In the genomic region with DNA sequence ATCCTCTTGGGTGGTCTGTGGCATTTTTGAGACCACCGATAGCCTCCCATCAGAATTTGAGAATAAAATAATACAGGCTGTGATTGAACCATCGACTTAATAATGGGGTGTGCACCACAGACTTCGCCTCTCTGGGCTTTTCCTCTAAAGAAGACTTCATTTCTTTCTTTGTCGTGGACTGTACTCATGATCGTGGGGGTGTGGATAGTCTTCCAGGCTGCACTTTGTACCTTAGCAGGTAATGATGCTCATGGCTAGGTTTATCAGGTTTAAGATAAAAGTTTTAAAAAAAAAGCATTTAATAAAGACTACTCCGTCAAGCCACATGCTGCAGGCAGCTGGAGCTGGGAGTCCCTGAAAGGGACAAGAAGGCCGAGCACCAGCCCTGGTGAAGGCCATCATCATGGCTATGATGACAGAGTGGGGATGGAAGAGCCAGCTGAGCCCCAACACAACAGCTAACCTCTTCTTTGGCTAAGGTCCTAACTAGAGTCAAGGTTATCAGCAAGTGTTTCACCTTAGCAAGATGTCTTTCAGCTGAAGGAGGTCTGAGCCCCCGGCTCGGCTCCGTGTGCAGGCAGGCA, we compare ENCODE assay signal across 13 mouse cellular contexts.
DNase-seq lines count a peak whose midpoint lies in the region; ATAC-seq lines count a peak whose summit lies in the region.
"Had no signal": no experiment of that assay in that cellular context is flagged by ENCODE, and none has a peak within 500 bp of the region (broad histone marks: within the 10 kb centered on the region; RNA-seq: fewer than 3 reads in every experiment).

No protein-coding gene starts in this region.

- no peaks in the 10 kb centered on the region for H3K9me3 ChIP-seq in kidney, embryonic 14.5 days (ENCODE audit: control insufficient read depth, low read length)
- no peaks in the 10 kb centered on the region for H3K9me3 ChIP-seq in forebrain, embryonic 13.5 days (replicated peaks)
- H3K9me3 ChIP-seq: embryonic facial prominence, embryonic 15.5 days had no signal

- no peaks in the 10 kb centered on the region; the same call in 1 of the 2 replicates for H3K27me3 ChIP-seq in kidney, embryonic 14.5 days (ENCODE audit: control insufficient read depth, insufficient read depth, low read length)
- no peaks in the 10 kb centered on the region for H3K27me3 ChIP-seq in forebrain, embryonic 13.5 days
- H3K27me3 ChIP-seq: CH12.LX; embryonic facial prominence, embryonic 15.5 days had no signal

- no peak overlapping the region for H3K4me2 ChIP-seq in kidney, embryonic 14.5 days (replicated peaks; ENCODE audit: low read depth, low read length)
- 0 out of 2 replicates have a peak overlapping the region, but pooled peaks have one; percentile 35 for H3K4me2 ChIP-seq in forebrain, embryonic 13.5 days
- H3K4me2 ChIP-seq: embryonic facial prominence, embryonic 15.5 days had no signal

- DNase-seq in adrenal gland, adult 8-10 months = peak; percentile 26
- no peak for DNase-seq in adrenal gland, postnatal 4 days (ENCODE audit: low spot score in 2 of 2)
- DNase-seq in kidney, postnatal 4 days = no peak
- peak; percentile 44 for DNase-seq in adrenal gland, postnatal 14 days
- DNase-seq in frontal cortex, postnatal 25 days (ENCODE audit: low spot score in 2 of 2) = no peak
- DNase-seq in thymus, postnatal 10 days (ENCODE audit: low spot score in 2 of 2) = no peak
- DNase-seq: layer of hippocampus, adult 9-11 months; spleen, adult 18-20 months; thymus, adult 18-20 months had no signal

- ATAC-seq in kidney, embryonic 14.5 days (ENCODE audit: low FRiP score, low TSS enrichment) = 0 out of 2 replicates have a peak, but pooled peaks have one; percentile 2
- peak; percentile 30 for ATAC-seq in forebrain, embryonic 13.5 days

- H3K27ac ChIP-seq in kidney, embryonic 14.5 days (ENCODE audit: low read depth, low read length) = no peak overlapping the region
- H3K27ac ChIP-seq in forebrain, embryonic 13.5 days = no peak overlapping the region
- H3K27ac ChIP-seq: embryonic facial prominence, embryonic 15.5 days had no signal

- H3K36me3 ChIP-seq in kidney, embryonic 14.5 days (ENCODE audit: control insufficient read depth, insufficient read depth, low read length) = no peaks in the 10 kb centered on the region
- H3K36me3 ChIP-seq in forebrain, embryonic 13.5 days (ENCODE audit: poor library complexity, severe bottlenecking) = no peaks in the 10 kb centered on the region
- H3K36me3 ChIP-seq: embryonic facial prominence, embryonic 15.5 days had no signal

- no peak overlapping the region for H3K4me3 ChIP-seq in kidney, embryonic 14.5 days (ENCODE audit: low read length)
- no peak overlapping the region for H3K4me3 ChIP-seq in forebrain, embryonic 13.5 days
- H3K4me3 ChIP-seq: embryonic facial prominence, embryonic 15.5 days had no signal

- no peak overlapping the region for H3K9ac ChIP-seq in kidney, embryonic 14.5 days (ENCODE audit: low read depth, low read length)
- no peak overlapping the region for H3K9ac ChIP-seq in forebrain, embryonic 13.5 days
- H3K9ac ChIP-seq: embryonic facial prominence, embryonic 15.5 days had no signal

- peaks cover 11% of the 10 kb centered on the region; the same call in 1 of the 2 replicates for H3K4me1 ChIP-seq in kidney, embryonic 14.5 days (ENCODE audit: control insufficient read depth, insufficient read depth, low read length)
- H3K4me1 ChIP-seq in forebrain, embryonic 13.5 days = peaks cover 53% of the 10 kb centered on the region

- 77% methylated on average over 10 of the region's 10 CpGs for WGBS in kidney, embryonic 14.5 days
- WGBS in forebrain, embryonic 13.5 days = 67% methylated on average over 10 of the region's 10 CpGs

Comparison
In these comparisons a context has a peak if more than half of its experiments do, and no peak if none do; other contexts are left out.
1. DNase-seq: peak in adrenal gland, adult 8-10 months (single experiment) and adrenal gland, postnatal 14 days (single experiment); none in adrenal gland, postnatal 4 days (0 of 2), kidney, postnatal 4 days (0 of 2), frontal cortex, postnatal 25 days (0 of 2) and thymus, postnatal 10 days (0 of 2).